Mouse (Mus musculus) regulatory T cell (primary cell): Measurements from ENCODE around the gene Tmem163.

Experiments
- in situ Hi-C: fragments of 300-600 bp; cut with MboI, MseI; formaldehyde crosslinking; loops from one replicate; pipeline ENCODE4 v1.15.1; 2025; ENCODE audit warnings: high pct_unique_total_duplicates

The Tmem163 gene

DNA sequence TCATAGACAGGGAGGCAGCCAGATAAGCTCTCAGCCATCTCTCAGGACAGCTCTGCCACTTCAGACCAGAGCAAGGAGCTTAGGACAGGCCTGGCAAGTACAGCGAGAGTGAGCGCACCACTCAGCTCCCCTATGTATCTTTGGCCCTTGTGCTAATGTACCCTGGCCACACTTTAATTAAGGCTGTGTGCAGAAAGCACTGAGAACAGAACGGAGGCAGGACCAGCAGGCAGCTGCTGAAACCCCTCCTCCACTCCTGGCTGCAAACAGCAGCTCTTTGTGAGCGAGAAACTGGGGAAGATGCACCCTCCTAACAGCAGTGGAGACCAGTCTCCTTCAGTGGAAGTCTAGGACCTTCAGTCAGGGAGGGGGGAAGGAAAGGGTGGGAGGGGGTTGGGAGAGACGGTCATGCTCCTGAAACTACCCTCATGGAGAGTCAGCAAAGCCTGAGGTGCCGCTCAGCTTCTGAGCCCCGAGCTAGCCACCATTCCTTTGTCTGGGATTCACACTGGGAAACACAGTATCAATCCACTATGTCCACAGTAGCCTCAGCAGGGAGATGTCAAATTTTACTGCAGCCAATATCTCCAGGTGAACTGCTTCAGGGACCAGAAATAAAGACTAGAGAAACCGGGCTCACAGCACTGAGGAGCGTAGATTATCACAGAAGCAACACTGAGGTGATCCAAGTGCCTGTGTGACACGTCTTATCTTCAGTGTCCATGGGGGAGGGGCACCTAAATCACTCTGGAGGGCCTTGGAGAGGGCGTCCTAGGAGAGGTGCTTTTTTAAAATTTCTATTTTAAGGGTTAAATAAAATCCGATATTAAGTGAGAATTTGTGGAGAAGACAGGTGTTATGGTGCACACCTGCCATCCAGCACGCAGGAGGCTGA lies 18.0 kb downstream of the Tmem163 start:
- in situ Hi-C loops, result no loop called here

GRCm38 (mm10) chr1:127651564-127651963 lies 27.8 kb downstream of the Tmem163 start:
- in situ Hi-C loops, result no loop called here

DNA sequence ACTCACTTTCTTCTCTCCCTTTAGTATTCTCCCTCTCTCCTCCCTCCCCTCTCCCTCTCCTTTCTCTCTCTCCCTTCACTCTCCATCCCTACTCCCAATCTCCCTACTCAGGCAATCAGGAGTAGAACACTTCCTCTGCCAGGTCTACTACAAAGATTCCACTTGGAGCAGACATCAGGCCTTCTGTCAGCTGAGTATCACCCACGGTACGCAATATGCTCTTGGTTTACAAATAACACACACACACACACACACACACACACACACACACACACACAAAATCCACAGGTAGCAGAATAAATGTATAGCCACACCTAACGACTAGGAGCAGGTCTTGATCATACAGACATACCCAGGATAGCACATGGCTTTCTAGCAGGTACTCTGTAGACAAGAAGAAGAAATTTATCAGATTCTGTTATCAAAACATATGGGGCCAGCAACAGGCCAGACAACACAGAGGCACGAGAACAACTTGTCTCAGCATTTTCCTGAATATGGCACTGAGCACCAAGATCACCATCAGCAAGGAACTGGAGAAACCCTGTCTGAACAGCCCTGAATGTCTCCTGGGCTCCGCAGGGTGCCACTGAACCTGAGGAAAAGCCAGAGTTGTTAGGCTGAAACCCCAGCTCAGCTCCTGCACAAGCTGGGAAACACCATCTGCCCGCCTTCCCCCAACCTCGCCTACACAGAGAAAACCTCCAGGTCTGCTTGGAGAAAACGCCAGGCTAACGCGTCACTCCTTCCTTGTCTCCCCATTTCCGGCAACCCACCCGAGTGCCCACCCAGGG lies 36.2 kb downstream of the Tmem163 start:
- in situ Hi-C loops, result no loop called here

DNA sequence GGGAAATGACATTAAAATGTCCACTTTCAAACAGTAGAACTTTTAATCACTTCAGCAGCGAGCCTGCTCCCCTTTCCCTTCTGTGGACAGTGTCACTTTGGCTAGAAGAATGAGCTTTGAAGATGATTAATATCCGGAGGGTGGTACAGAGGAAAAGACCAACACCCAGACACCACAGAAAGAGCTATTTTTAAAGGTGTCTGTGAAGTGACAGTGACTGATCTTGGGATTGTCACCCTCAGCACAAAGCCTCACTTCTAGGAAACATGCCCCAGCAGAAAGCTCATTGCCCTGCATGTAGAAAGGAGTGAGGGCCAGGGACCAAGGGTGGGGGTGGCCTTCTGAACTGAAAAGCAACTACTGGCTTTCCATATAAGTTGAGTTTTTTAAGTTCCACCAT lies 41.4 kb downstream of the Tmem163 start:
- in situ Hi-C loops, result no loop called here

- in situ Hi-C loops, result no loop called here
Observed at GRCm38 (mm10) chr1:127627151-127627550, 52.2 kb downstream of the Tmem163 start.

GRCm38 (mm10) chr1:127625577-127626362 lies 53.6 kb downstream of the Tmem163 start:
- in situ Hi-C loops, result no loop called here

DNA sequence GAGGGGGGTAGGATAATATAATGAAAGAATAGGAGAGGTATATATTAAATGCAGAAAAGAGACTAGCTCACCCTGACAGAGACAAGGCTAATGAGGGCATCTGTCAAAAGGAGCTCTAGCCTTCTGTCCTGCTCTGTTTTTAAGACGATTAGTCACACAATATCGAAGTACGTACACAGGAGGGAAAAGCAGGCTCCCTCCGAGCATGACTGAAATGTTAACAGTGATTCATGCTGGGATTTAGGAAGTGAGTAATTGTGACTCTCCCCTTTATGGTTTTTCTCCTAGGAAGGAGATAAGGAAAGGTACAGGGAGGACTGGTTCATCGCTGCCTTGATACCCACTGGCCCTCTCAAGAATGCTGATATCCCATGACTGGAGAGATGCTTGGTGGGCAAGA lies 57.0 kb downstream of the Tmem163 start:
- in situ Hi-C loops, result no loop called here

DNA sequence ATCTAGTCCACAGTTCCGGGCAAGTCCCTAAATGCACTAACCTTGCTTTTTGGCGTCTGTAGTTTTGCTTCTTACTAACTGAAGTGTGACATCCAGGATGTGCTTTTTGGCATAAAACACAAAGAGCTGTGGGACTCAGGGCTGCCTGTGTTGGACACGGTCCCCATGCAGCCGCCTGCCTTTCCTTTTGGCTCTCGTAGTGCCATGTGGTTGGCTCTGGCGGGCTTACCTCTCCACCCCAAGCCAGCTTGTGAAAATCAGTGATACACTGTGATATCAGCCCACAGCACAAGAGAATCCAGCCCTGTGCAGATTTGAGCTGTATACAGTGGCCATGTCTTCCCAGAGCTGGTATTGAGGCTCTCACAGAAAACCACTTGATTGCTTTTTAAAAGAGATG lies 60.3 kb downstream of the Tmem163 start:
- in situ Hi-C loops, result no loop called here

- in situ Hi-C loops, result no loop called here
Observed at GRCm38 (mm10) chr1:127610378-127610777, 69.0 kb downstream of the Tmem163 start.

GRCm38 (mm10) chr1:127609814-127610213 lies 69.5 kb downstream of the Tmem163 start:
- in situ Hi-C loops, result no loop called here

- in situ Hi-C loops, result no loop called here
Observed at GRCm38 (mm10) chr1:127608326-127608725, 71.0 kb downstream of the Tmem163 start.

- in situ Hi-C loops, result no loop called here
Observed at GRCm38 (mm10) chr1:127603697-127604631, 75.4 kb downstream of the Tmem163 start.

- in situ Hi-C loops, result no loop called here
Observed at GRCm38 (mm10) chr1:127596143-127596542, 83.2 kb downstream of the Tmem163 start.

DNA sequence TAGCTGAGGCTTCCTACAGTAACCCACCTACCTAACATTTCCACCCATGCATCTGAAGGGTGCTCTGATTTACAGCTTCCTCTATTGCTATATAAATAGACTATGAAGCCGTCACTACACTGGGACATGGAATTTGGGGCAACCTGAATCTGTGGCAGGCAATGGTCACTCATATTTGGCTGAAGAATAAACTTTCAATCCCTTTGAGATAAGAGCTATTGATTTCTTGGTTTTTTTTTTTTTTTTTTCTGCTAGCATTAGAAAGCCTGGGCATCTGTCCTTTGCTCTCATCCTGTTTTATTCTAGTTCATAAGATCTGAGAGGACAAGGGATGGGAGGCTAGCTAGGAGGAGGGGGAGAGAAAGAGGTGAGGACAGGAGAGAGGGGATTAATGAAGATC lies 83.6 kb downstream of the Tmem163 start:
- in situ Hi-C loops, result no loop called here

- in situ Hi-C loops, result no loop called here
Observed at GRCm38 (mm10) chr1:127589542-127589941, 89.8 kb downstream of the Tmem163 start.

- in situ Hi-C loops, result no loop called here
Observed at GRCm38 (mm10) chr1:127587071-127587470, 92.3 kb downstream of the Tmem163 start.

- in situ Hi-C loops, result no loop called here
Observed at GRCm38 (mm10) chr1:127586156-127586555, 93.2 kb downstream of the Tmem163 start.

DNA sequence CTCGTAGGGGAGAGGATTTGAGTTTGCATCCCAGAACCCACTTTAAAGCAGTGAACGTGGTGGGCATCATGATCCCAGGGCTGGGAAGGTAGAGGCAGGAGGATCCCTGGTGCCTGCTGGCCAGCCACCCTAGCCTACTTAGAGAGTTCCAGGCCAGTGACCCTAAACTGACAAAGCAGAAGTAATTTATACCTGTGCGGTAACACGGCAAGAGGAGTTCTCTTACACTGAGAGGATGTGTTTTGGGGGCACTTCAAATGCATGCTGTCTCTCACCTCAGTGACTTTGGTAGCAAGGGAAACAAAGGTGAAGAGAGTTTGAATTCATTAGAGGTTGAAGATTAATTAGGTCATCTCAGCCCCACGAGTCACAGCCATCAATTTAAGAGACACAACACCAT lies 101.4 kb downstream of the Tmem163 start:
- in situ Hi-C loops, result no loop called here

DNA sequence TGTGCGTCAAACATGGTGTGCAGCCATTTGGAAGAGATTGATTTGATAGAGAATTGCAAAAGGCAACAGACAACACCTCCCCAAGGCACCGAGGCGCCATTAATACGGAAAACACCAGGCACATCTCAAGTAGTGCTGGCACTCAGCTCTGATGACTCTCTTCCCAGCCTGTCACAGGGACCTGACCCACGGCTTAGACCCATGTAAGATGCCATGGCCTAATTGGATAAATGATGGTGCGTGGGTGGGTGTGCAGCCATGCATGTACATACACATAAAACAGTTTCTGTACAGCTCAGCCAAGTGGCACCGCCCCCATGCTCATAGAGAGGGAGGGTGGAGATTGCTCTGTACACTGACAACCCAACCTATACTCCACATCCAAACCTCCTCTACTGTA lies 102.3 kb downstream of the Tmem163 start:
- in situ Hi-C loops, result no loop called here

DNA sequence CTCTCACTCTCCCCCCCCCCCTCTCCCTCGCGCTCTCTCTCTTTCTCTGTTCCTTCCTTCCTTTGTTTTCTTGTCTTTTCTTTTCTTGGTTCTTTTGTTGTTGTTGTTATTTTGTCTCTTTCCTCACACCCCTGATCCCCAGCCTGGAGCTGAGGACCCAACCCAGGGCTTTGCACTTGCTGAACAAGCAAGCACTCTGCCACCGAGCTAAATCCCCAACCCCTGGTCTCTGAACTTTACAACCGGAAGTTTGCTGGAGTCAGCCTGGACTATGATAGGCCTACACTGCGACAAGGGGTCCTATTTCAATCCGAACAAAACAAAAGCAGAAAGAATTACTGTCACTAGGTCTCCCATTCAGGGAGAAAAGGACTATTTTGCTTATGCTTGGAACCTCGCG lies 102.8 kb downstream of the Tmem163 start:
- in situ Hi-C loops, result no loop called here

GRCm38 (mm10) chr1:127576143-127576542 lies 103.2 kb downstream of the Tmem163 start:
- in situ Hi-C loops, result no loop called here
